Mouse (Mus musculus): ENCODE measurements around the gene Tmem106c.

Tmem106c gene

GRCm38 (mm10) chr15:97963989-97964835, at the start of gene Tmem106c:
Gene Tmem106c (plus strand): TSS chr15:97964200.
- DNase-seq, result peak; percentile 96

GRCm38 (mm10) chr15:97914331-97914747, 49.7 kb upstream of the Tmem106c start:
- DNase-seq, result no peak

- DNase-seq, result no peak
These were observed 46.0 kb upstream of the Tmem106c start for GRCm38 (mm10) chr15:97917994-97918393.

GRCm38 (mm10) chr15:97919217-97919616, 44.8 kb upstream of the Tmem106c start:
- DNase-seq, result no peak

GRCm38 (mm10) chr15:97920306-97920705, 43.7 kb upstream of the Tmem106c start:
- no peak for DNase-seq

GRCm38 (mm10) chr15:97921796-97922195, 42.2 kb upstream of the Tmem106c start:
- no peak for DNase-seq

- no peak for DNase-seq
These were observed 41.6 kb upstream of the Tmem106c start for GRCm38 (mm10) chr15:97922421-97922820.

- DNase-seq, result no peak
These were observed 37.0 kb upstream of the Tmem106c start for GRCm38 (mm10) chr15:97927018-97927417.

- DNase-seq, result no peak
These were observed 36.2 kb upstream of the Tmem106c start for GRCm38 (mm10) chr15:97927821-97928220.

GRCm38 (mm10) chr15:97929259-97929824, 34.7 kb upstream of the Tmem106c start:
- no peak for DNase-seq

GRCm38 (mm10) chr15:97932441-97932840, 31.6 kb upstream of the Tmem106c start:
- no peak for DNase-seq

GRCm38 (mm10) chr15:97938580-97938979, 25.4 kb upstream of the Tmem106c start:
- DNase-seq, result peak in 1 of 2 experiments; percentile 37

- no peak for DNase-seq
These were observed 23.9 kb upstream of the Tmem106c start for GRCm38 (mm10) chr15:97940088-97940487.

GRCm38 (mm10) chr15:97941306-97941705, 22.7 kb upstream of the Tmem106c start:
- DNase-seq, result no peak

GRCm38 (mm10) chr15:97942538-97942937, 21.5 kb upstream of the Tmem106c start:
- no peak for DNase-seq

- DNase-seq, result no peak
These were observed 20.6 kb upstream of the Tmem106c start for GRCm38 (mm10) chr15:97943356-97943755.

GRCm38 (mm10) chr15:97944919-97945574, 19.0 kb upstream of the Tmem106c start:
- DNase-seq, result no peak

GRCm38 (mm10) chr15:97945656-97946315, 18.2 kb upstream of the Tmem106c start:
- no peak for DNase-seq

GRCm38 (mm10) chr15:97948720-97949119, 15.3 kb upstream of the Tmem106c start:
- DNase-seq, result no peak

GRCm38 (mm10) chr15:97949706-97950105, 14.3 kb upstream of the Tmem106c start:
- DNase-seq, result no peak

GRCm38 (mm10) chr15:97950240-97950639, 13.8 kb upstream of the Tmem106c start:
- no peak for DNase-seq

GRCm38 (mm10) chr15:97952137-97952888, 11.7 kb upstream of the Tmem106c start:
- DNase-seq, result peak; percentile 86 to 90

- peak in 1 of 2 experiments; percentile 25 for DNase-seq
These were observed 11.2 kb upstream of the Tmem106c start for GRCm38 (mm10) chr15:97952889-97953189.

All from cerebellum, postnatal 10 days (tissue).